Mouse (Mus musculus): ENCODE data around the gene Zfp277. TPM values are rescaled to one million over a fixed set of nuclear protein-coding genes. Genes with fewer than 3 reads are reported as not detected.

Zfp277 gene
- polyA plus RNA-seq, 1 experiment from 2014 or later: 32.1 TPM

GRCm38 (mm10) chr12:40447561-40448355, 2.1 kb upstream of the Zfp277 start:
- H3K4me3 ChIP-seq (replicated peaks; ENCODE audit: low read depth, low read length): peak overlapping the region; percentile 68
- ATAC-seq (ENCODE audit: low FRiP score, low TSS enrichment) (no peak), DNase-seq (peak; percentile 57)
- H3K4me1 ChIP-seq (ENCODE audit: control insufficient read depth, insufficient read depth, low read length): peaks cover 25% of the 10 kb centered on the region
- no peaks in the 10 kb centered on the region for H3K27me3 ChIP-seq (ENCODE audit: control insufficient read depth, insufficient read depth, low read length)
- H3K4me2 ChIP-seq (ENCODE audit: low read length): peak overlapping the region; percentile 61
- WGBS: 16% methylated on average over 10 of the region's 10 CpGs
- H3K9me3 ChIP-seq (ENCODE audit: control insufficient read depth, low read length): 0 out of 2 replicates have a peak, but pooled peaks cover under 1% of the 10 kb centered on the region
- no peaks in the 10 kb centered on the region for H3K36me3 ChIP-seq (ENCODE audit: control insufficient read depth, insufficient read depth, low read length)
- H3K9ac ChIP-seq (replicated peaks; ENCODE audit: low read length): peak overlapping the region; percentile 80
- peak overlapping the region; percentile 96 for H3K27ac ChIP-seq (replicated peaks; ENCODE audit: low read depth, low read length)

GRCm38 (mm10) chr12:40446450-40447381, 1.0 kb upstream of the Zfp277 start:
- peak; percentile 3 for ATAC-seq (ENCODE audit: low FRiP score, low TSS enrichment)

GRCm38 (mm10) chr12:40445206-40445605, 496 bp downstream of the Zfp277 start:
- under 1% methylated on average over 16 of the region's 16 CpGs for WGBS

More at GRCm38 (mm10) chr12:40446450-40447381, 1.0 kb upstream of the Zfp277 start:
- Histone ChIP-seq H3K9me3 (ENCODE audit: control insufficient read depth, low read length) (no peaks in the 10 kb centered on the region), H3K9ac (replicated peaks; ENCODE audit: low read length) (peak overlapping the region; percentile 80), H3K4me2 (ENCODE audit: low read length) (peak overlapping the region; percentile 61), H3K4me3 (replicated peaks; ENCODE audit: low read depth, low read length) (peak overlapping the region; percentile 68), H3K27ac (replicated peaks; ENCODE audit: low read depth, low read length) (peak overlapping the region; percentile 96), H3K36me3 (ENCODE audit: control insufficient read depth, insufficient read depth, low read length) (no peaks in the 10 kb centered on the region), H3K27me3 (ENCODE audit: control insufficient read depth, insufficient read depth, low read length) (no peaks in the 10 kb centered on the region), H3K4me1 (ENCODE audit: control insufficient read depth, insufficient read depth, low read length) (peaks cover 25% of the 10 kb centered on the region)
- WGBS: under 1% methylated on average over 44 of the region's 44 CpGs
- peak; percentile 72 for DNase-seq

GRCm38 (mm10) chr12:40438049-40438448, 7.7 kb downstream of the Zfp277 start:
- Histone ChIP-seq H3K4me2 (ENCODE audit: low read length) (no peak overlapping the region), H3K4me3 (replicated peaks; ENCODE audit: low read depth, low read length) (no peak overlapping the region), H3K27ac (replicated peaks; ENCODE audit: low read depth, low read length) (no peak overlapping the region), H3K4me1 (ENCODE audit: control insufficient read depth, insufficient read depth, low read length) (no peaks in the 10 kb centered on the region), H3K36me3 (ENCODE audit: control insufficient read depth, insufficient read depth, low read length) (no peaks in the 10 kb centered on the region; the same call in 1 of the 2 replicates), H3K9ac (replicated peaks; ENCODE audit: low read length) (no peak overlapping the region), H3K27me3 (ENCODE audit: control insufficient read depth, insufficient read depth, low read length) (no peaks in the 10 kb centered on the region), H3K9me3 (ENCODE audit: control insufficient read depth, low read length) (no peaks in the 10 kb centered on the region)
- ATAC-seq (ENCODE audit: low FRiP score, low TSS enrichment) (no peak), DNase-seq (no peak)
- 15% methylated on average over 2 of the region's 2 CpGs for WGBS

More at GRCm38 (mm10) chr12:40445206-40445605, 496 bp downstream of the Zfp277 start:
- Histone ChIP-seq H3K27me3 (ENCODE audit: control insufficient read depth, insufficient read depth, low read length) (no peaks in the 10 kb centered on the region), H3K4me3 (replicated peaks; ENCODE audit: low read depth, low read length) (peak overlapping the region; percentile 68), H3K4me1 (ENCODE audit: control insufficient read depth, insufficient read depth, low read length) (peaks cover 25% of the 10 kb centered on the region), H3K27ac (replicated peaks; ENCODE audit: low read depth, low read length) (peak overlapping the region; percentile 41; the same call in 1 of the 2 replicates), H3K9ac (replicated peaks; ENCODE audit: low read length) (peak overlapping the region; percentile 65), H3K4me2 (ENCODE audit: low read length) (peak overlapping the region; percentile 82), H3K36me3 (ENCODE audit: control insufficient read depth, insufficient read depth, low read length) (no peaks in the 10 kb centered on the region), H3K9me3 (ENCODE audit: control insufficient read depth, low read length) (no peaks in the 10 kb centered on the region)
- ATAC-seq (ENCODE audit: low FRiP score, low TSS enrichment) (no peak; the same call in 1 of the 2 replicates), DNase-seq (no peak)

GRCm38 (mm10) chr12:40434101-40434500, 11.6 kb downstream of the Zfp277 start:
- no peaks in the 10 kb centered on the region for H3K27me3 ChIP-seq (ENCODE audit: control insufficient read depth, insufficient read depth, low read length)
- H3K4me3 ChIP-seq (replicated peaks; ENCODE audit: low read depth, low read length): no peak overlapping the region
- 64% methylated on average over 3 of the region's 3 CpGs for WGBS
- no peak overlapping the region for H3K4me2 ChIP-seq (ENCODE audit: low read length)
- H3K36me3 ChIP-seq (ENCODE audit: control insufficient read depth, insufficient read depth, low read length): no peaks in the 10 kb centered on the region
- H3K27ac ChIP-seq (replicated peaks; ENCODE audit: low read depth, low read length): no peak overlapping the region
- H3K9me3 ChIP-seq (ENCODE audit: control insufficient read depth, low read length): no peaks in the 10 kb centered on the region
- ATAC-seq (ENCODE audit: low FRiP score, low TSS enrichment) (no peak), DNase-seq (no peak)
- no peak overlapping the region for H3K9ac ChIP-seq (replicated peaks; ENCODE audit: low read length)
- H3K4me1 ChIP-seq (ENCODE audit: control insufficient read depth, insufficient read depth, low read length): no peaks in the 10 kb centered on the region

- H3K27me3 ChIP-seq (ENCODE audit: control insufficient read depth, insufficient read depth, low read length): no peaks in the 10 kb centered on the region
- H3K9me3 ChIP-seq (ENCODE audit: control insufficient read depth, low read length): no peaks in the 10 kb centered on the region
- H3K36me3 ChIP-seq (ENCODE audit: control insufficient read depth, insufficient read depth, low read length): no peaks in the 10 kb centered on the region
- no peak for ATAC-seq (ENCODE audit: low FRiP score, low TSS enrichment)
- no peak overlapping the region for H3K9ac ChIP-seq (replicated peaks; ENCODE audit: low read length)
- H3K4me2 ChIP-seq (ENCODE audit: low read length): no peak overlapping the region
- H3K4me1 ChIP-seq (ENCODE audit: control insufficient read depth, insufficient read depth, low read length): no peaks in the 10 kb centered on the region
- 53% methylated on average over 5 of the region's 5 CpGs for WGBS
- H3K4me3 ChIP-seq (replicated peaks; ENCODE audit: low read depth, low read length): no peak overlapping the region
- H3K27ac ChIP-seq (replicated peaks; ENCODE audit: low read depth, low read length): no peak overlapping the region
- DNase-seq: no peak
These were observed 14.6 kb downstream of the Zfp277 start for GRCm38 (mm10) chr12:40431075-40431474.

GRCm38 (mm10) chr12:40429976-40430375, 15.7 kb downstream of the Zfp277 start:
- no peak for ATAC-seq (ENCODE audit: low FRiP score, low TSS enrichment)
- whole genome bisulfite sequencing: 72% methylated on average over 3 of the region's 3 CpGs
- Histone ChIP-seq H3K27ac (replicated peaks; ENCODE audit: low read depth, low read length) (no peak overlapping the region), H3K4me3 (replicated peaks; ENCODE audit: low read depth, low read length) (no peak overlapping the region), H3K4me1 (ENCODE audit: control insufficient read depth, insufficient read depth, low read length) (no peaks in the 10 kb centered on the region), H3K9ac (replicated peaks; ENCODE audit: low read length) (no peak overlapping the region), H3K27me3 (ENCODE audit: control insufficient read depth, insufficient read depth, low read length) (no peaks in the 10 kb centered on the region), H3K4me2 (ENCODE audit: low read length) (no peak overlapping the region), H3K36me3 (ENCODE audit: control insufficient read depth, insufficient read depth, low read length) (no peaks in the 10 kb centered on the region), H3K9me3 (ENCODE audit: control insufficient read depth, low read length) (no peaks in the 10 kb centered on the region)
- DNase-seq: no peak

GRCm38 (mm10) chr12:40427606-40428005, 18.1 kb downstream of the Zfp277 start:
- Histone ChIP-seq H3K27me3 (ENCODE audit: control insufficient read depth, insufficient read depth, low read length) (no peaks in the 10 kb centered on the region), H3K4me1 (ENCODE audit: control insufficient read depth, insufficient read depth, low read length) (no peaks in the 10 kb centered on the region), H3K9me3 (ENCODE audit: control insufficient read depth, low read length) (no peaks in the 10 kb centered on the region), H3K27ac (replicated peaks; ENCODE audit: low read depth, low read length) (no peak overlapping the region), H3K36me3 (ENCODE audit: control insufficient read depth, insufficient read depth, low read length) (no peaks in the 10 kb centered on the region), H3K4me2 (ENCODE audit: low read length) (no peak overlapping the region), H3K4me3 (replicated peaks; ENCODE audit: low read depth, low read length) (no peak overlapping the region), H3K9ac (replicated peaks; ENCODE audit: low read length) (no peak overlapping the region)
- ATAC-seq (ENCODE audit: low FRiP score, low TSS enrichment): no peak
- DNase-seq: no peak
- 74% methylated on average over 10 of the region's 10 CpGs for WGBS

Measured in midbrain, embryonic 14.5 days (tissue).